Mouse (Mus musculus): Measurements from ENCODE around the gene Syt6. TPM values are rescaled to one million over a fixed set of nuclear protein-coding genes. Genes with fewer than 3 reads are reported as not detected.

Syt6 gene
- polyA plus RNA-seq (2015; fragmentation: Nextera tagmentation; extraction: Ambion mirVana): 9.3 and 11.8 TPM in 2 replicates

DNA sequence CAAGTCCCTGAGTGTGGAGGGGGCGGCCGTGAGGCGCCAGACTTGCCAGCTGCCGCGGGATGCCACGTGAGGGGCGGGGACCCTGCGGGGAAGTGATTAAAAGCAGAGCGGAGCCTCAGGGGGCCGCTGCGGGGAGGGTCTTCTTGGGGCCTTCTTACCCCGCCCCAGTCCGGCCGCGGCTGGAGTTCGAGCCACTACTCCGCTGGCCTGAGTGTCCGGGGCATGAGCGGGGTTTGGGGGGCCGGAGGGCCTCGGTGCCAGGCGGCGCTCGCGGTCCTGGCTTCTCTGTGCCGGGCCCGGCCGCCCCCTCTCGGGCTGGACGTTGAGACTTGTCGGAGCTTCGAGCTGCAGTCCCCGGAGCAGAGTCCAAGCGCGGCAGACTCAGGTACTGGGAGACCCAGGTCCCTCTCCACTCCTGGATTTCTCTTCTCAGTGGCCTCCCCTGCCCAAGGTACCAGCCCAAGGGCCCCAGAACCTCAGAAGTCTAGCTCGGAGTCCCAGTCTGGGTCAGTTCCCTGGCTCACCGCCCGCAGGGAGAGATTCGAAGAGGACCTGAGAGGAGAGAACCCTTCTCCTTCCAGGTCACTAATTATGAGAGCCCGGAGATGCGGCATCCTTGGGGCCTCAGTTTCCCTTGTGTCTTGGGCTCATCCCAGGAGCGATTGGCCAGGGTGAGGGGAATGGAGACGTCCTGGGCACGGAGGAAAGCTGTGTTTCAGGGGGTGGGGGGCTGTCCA, at the start of gene Syt6:
Syt6 (plus strand) TSS at position 76 of the 737 bp plus-strand sequence.
- Histone ChIP-seq H3K36me3 (no peaks in the 10 kb centered on the region), H3K9ac (peak within 1 kb of the TSS; percentile 82), H3K4me1 (replicated peaks) (peaks cover 56% of the 10 kb centered on the region), H3K4me3 (peak within 1 kb of the TSS; percentile 58), H3K4me2 (peak within 1 kb of the TSS; percentile 91), H3K27ac (replicated peaks) (no peak within 1 kb of the TSS), H3K9me3 (no peaks in the 10 kb centered on the region), H3K27me3 (peaks cover 76% of the 10 kb centered on the region)
- peak; percentile 29; the same call in 1 of the 2 replicates for ATAC-seq (ENCODE audit: low read depth)
- under 1% methylated on average over 44 of the region's 44 CpGs for WGBS

- no peak for ATAC-seq (ENCODE audit: low read depth)
- 85% methylated on average over 4 of the region's 4 CpGs for WGBS
Measured at GRCm38 (mm10) chr3:103526201-103526704, 48.8 kb upstream of the Syt6 start.

DNA sequence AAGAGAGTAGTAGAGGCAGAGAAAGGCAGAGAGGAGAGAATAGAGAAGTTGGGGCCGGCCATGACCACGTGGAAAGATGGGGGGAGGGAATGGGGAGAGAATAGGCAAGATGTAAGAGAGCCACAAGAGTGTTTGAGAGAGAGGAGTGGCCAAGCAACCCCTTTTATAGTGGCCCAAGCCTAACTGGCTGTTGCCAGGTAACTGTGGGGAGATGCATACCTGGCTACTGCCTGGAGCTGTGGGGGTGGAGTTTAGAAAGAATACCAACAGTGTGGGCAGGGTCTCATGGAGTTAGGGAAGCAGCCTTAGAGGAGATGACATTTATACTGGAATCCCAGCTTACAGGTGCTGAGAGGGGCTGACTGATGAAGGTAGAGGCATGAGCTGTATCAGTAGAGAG, 48.2 kb upstream of the Syt6 start:
- H3K27ac ChIP-seq (replicated peaks): no peak overlapping the region
- H3K36me3 ChIP-seq: no peaks in the 10 kb centered on the region
- no peak overlapping the region for H3K4me2 ChIP-seq
- no peaks in the 10 kb centered on the region for H3K9me3 ChIP-seq
- no peaks in the 10 kb centered on the region for H3K27me3 ChIP-seq
- ATAC-seq (ENCODE audit: low read depth): no peak
- no peak overlapping the region for H3K4me3 ChIP-seq
- H3K9ac ChIP-seq: no peak overlapping the region
- 31% methylated on average over 2 of the region's 2 CpGs for WGBS
- no peaks in the 10 kb centered on the region for H3K4me1 ChIP-seq (replicated peaks)

More at GRCm38 (mm10) chr3:103526201-103526704, 48.8 kb upstream of the Syt6 start:
- Histone ChIP-seq H3K27me3 (no peaks in the 10 kb centered on the region), H3K4me2 (no peak overlapping the region), H3K36me3 (no peaks in the 10 kb centered on the region), H3K9ac (no peak overlapping the region), H3K27ac (replicated peaks) (no peak overlapping the region), H3K4me3 (no peak overlapping the region), H3K4me1 (replicated peaks) (no peaks in the 10 kb centered on the region), H3K9me3 (no peaks in the 10 kb centered on the region)

- Histone ChIP-seq H3K4me1 (replicated peaks) (peaks cover 3% of the 10 kb centered on the region), H3K27me3 (no peaks in the 10 kb centered on the region), H3K9ac (no peak overlapping the region), H3K4me2 (no peak overlapping the region), H3K27ac (replicated peaks) (no peak overlapping the region), H3K36me3 (no peaks in the 10 kb centered on the region), H3K9me3 (no peaks in the 10 kb centered on the region), H3K4me3 (no peak overlapping the region)
- ATAC-seq (ENCODE audit: low read depth): no peak
- WGBS: 91% methylated on average over 9 of the region's 9 CpGs
Measured at GRCm38 (mm10) chr3:103534036-103534435, 41.0 kb upstream of the Syt6 start.

DNA sequence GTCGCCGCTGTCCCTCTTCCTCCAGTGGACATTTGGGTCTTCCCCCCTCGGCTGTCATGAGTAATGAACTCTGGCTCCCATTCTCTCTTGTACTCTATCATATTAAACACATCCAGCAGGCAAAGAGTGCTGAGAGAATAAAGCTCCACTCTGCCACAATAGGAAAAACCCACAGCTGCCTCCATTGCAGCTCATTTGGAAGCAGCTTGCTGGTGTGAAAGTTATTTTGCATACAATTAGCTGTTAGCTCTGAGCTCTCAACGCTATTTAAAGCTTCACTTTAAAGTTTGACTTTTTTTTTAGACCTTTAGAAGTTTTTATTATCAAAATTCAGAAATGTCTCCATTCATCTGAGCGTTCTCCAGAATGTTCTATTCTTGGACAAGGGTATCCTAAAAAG, 39.8 kb upstream of the Syt6 start:
- 47% methylated on average over 5 of the region's 5 CpGs for WGBS
- Histone ChIP-seq H3K4me3 (no peak overlapping the region), H3K36me3 (no peaks in the 10 kb centered on the region), H3K4me2 (no peak overlapping the region), H3K27me3 (no peaks in the 10 kb centered on the region), H3K4me1 (replicated peaks) (peaks cover 8% of the 10 kb centered on the region), H3K9ac (no peak overlapping the region), H3K27ac (replicated peaks) (no peak overlapping the region), H3K9me3 (no peaks in the 10 kb centered on the region)
- no peak for ATAC-seq (ENCODE audit: low read depth)

DNA sequence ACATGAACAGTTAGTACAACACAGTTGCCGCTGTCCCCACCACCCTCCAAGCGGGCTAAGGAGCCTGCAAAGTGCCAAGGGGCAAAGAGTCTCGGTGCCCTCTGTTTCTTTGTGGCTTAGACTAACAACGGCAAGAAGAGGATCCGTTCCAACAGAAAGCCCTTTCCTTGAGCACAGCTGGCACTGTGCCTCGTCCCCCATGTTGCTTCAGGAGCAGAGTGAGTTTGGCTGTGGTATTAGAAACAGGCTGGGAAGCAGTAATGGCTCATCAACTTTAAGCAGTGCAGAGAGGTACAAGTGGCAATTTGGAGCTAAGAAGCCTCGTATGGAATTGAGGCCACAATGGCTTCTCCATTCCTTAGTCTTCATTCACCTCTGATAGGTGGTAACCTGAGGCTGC, 35.9 kb upstream of the Syt6 start:
- ATAC-seq (ENCODE audit: low read depth): no peak
- no peak overlapping the region for H3K4me2 ChIP-seq
- H3K9me3 ChIP-seq: no peaks in the 10 kb centered on the region
- no peaks in the 10 kb centered on the region for H3K27me3 ChIP-seq
- peaks cover 8% of the 10 kb centered on the region for H3K4me1 ChIP-seq (replicated peaks)
- no peak overlapping the region for H3K4me3 ChIP-seq
- H3K27ac ChIP-seq (replicated peaks): no peak overlapping the region
- H3K9ac ChIP-seq: no peak overlapping the region
- no peaks in the 10 kb centered on the region for H3K36me3 ChIP-seq
- WGBS: 65% methylated on average over 7 of the region's 7 CpGs

GRCm38 (mm10) chr3:103546166-103546565, 28.9 kb upstream of the Syt6 start:
- no peak overlapping the region for H3K9ac ChIP-seq
- ATAC-seq (ENCODE audit: low read depth): no peak
- 54% methylated on average over 2 of the region's 2 CpGs for WGBS
- no peak overlapping the region for H3K4me3 ChIP-seq
- no peaks in the 10 kb centered on the region for H3K27me3 ChIP-seq
- no peaks in the 10 kb centered on the region for H3K9me3 ChIP-seq
- no peak overlapping the region for H3K27ac ChIP-seq (replicated peaks)
- H3K36me3 ChIP-seq: no peaks in the 10 kb centered on the region
- no peaks in the 10 kb centered on the region for H3K4me1 ChIP-seq (replicated peaks)
- no peak overlapping the region for H3K4me2 ChIP-seq

DNA sequence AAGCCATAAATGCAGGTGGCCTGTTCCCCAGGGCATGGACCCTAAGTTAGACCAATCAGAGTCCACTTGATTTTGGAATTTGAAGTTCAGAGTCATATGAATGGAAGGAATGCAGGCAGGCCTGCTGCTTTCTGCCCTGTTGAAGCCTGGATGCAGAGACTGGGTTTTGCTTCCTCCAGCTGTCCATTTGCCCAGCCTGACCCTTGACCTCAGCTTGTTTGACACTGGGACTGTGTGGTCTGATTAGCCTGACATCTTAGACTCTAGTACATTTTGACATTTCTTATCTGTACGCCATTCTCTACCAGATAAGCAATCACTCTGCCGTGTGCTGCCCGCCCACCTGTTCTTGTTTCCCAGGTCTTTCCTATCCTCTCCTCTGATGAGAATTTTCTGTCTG, 28.4 kb upstream of the Syt6 start:
- Histone ChIP-seq H3K27me3 (no peaks in the 10 kb centered on the region), H3K36me3 (no peaks in the 10 kb centered on the region), H3K27ac (replicated peaks) (no peak overlapping the region), H3K4me2 (no peak overlapping the region), H3K9ac (no peak overlapping the region), H3K9me3 (no peaks in the 10 kb centered on the region), H3K4me3 (no peak overlapping the region), H3K4me1 (replicated peaks) (no peaks in the 10 kb centered on the region)
- 89% methylated on average over 3 of the region's 3 CpGs for WGBS
- no peak for ATAC-seq (ENCODE audit: low read depth)

DNA sequence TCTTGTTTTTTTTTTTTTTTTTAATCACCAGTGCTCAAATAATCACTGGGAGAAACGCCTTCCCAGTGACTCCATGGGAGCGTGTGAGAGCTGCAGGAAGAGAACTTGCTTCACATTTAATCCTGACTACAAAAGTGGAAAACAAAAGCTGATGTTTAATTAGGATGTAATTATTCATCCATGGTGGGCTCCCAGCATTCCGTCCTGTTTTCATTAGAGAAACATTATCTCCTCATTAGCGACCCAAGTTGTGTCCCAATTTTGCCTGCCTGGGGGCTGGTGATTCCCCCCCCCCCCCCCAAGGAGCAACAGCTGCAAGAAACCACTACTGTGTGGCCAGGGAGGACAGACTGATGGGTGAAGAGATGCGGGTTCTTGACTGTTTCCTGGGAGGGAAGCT, 24.8 kb upstream of the Syt6 start:
- no peaks in the 10 kb centered on the region for H3K27me3 ChIP-seq
- H3K36me3 ChIP-seq: no peaks in the 10 kb centered on the region
- 60% methylated on average over 5 of the region's 5 CpGs for WGBS
- no peaks in the 10 kb centered on the region for H3K4me1 ChIP-seq (replicated peaks)
- no peak overlapping the region for H3K4me3 ChIP-seq
- no peak overlapping the region for H3K4me2 ChIP-seq
- no peak for ATAC-seq (ENCODE audit: low read depth)
- H3K27ac ChIP-seq (replicated peaks): no peak overlapping the region
- H3K9ac ChIP-seq: no peak overlapping the region
- H3K9me3 ChIP-seq: no peaks in the 10 kb centered on the region

- H3K4me3 ChIP-seq: no peak overlapping the region
- H3K36me3 ChIP-seq: no peaks in the 10 kb centered on the region
- 51% methylated on average over 3 of the region's 3 CpGs for WGBS
- peaks cover 22% of the 10 kb centered on the region for H3K27me3 ChIP-seq
- no peak for ATAC-seq (ENCODE audit: low read depth)
- H3K27ac ChIP-seq (replicated peaks): no peak overlapping the region
- no peak overlapping the region for H3K4me2 ChIP-seq
- no peak overlapping the region for H3K9ac ChIP-seq
- H3K4me1 ChIP-seq (replicated peaks): peaks cover 5% of the 10 kb centered on the region; the same call in 1 of the 2 replicates
- no peaks in the 10 kb centered on the region for H3K9me3 ChIP-seq
Measured at GRCm38 (mm10) chr3:103567226-103567625, 7.8 kb upstream of the Syt6 start.

DNA sequence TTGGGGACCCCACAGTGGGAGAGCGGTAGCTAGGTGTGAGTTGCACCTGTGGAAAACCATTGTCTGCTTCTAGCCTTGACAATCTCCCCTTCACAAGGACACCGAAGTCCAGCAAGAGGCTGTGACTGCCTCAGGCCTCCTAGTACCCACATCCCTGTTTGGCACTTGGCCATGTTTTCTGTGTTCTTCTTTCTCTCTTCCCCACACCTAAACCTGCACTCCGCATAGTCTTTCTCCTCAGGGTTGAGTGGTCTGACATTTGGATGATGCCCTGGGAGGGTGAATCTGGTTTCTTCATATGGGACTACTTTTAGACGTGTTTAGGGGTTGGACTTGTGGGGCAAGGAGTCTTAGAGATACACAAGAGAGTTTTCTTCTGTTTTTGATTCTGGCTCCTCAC, 2.5 kb upstream of the Syt6 start:
- no peak overlapping the region for H3K27ac ChIP-seq (replicated peaks)
- H3K4me3 ChIP-seq: no peak overlapping the region
- no peak for ATAC-seq (ENCODE audit: low read depth)
- 73% methylated on average over 4 of the region's 4 CpGs for WGBS
- H3K27me3 ChIP-seq: peaks cover 69% of the 10 kb centered on the region
- peaks cover 46% of the 10 kb centered on the region for H3K4me1 ChIP-seq (replicated peaks)
- H3K4me2 ChIP-seq: peak overlapping the region; percentile 49; the same call in 1 of the 2 replicates
- H3K9me3 ChIP-seq: no peaks in the 10 kb centered on the region
- H3K9ac ChIP-seq: no peak overlapping the region
- no peaks in the 10 kb centered on the region for H3K36me3 ChIP-seq

DNA sequence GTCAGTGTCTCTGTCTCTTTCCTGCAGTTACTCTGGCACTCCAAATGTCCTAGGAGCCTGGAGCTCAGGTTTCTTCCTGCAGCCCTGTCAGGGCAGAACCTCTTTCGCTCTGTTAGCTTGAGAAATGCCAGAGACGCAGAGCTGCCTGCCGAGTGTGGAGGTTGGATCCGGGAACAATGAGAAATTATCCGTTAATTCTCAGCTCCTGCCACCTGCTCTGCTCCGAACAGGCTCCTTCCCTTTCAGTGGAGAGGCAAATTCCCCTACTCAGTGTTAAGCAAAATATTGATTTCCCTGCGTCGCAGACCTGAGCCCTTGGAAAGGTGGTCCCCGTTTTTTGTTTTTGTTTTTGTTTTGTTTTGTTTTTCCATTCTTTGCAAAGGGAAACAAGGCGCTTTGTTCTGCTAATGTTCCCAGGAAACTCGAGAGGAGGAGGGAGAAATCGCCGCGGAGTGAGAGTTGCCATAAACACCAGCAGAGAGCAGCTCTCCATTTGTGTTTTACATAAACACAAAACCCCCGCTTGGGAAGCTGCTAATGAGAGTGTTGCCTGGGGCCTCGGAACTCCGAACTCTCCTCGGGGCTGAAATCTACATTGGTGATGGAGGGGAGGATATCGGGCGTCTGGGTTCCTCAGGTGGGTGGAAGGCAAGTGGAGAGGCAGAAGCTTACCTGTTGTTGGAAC, 1.8 kb upstream of the Syt6 start:
- Histone ChIP-seq H3K27me3 (peaks cover 75% of the 10 kb centered on the region), H3K4me2 (peak overlapping the region; percentile 49), H3K4me1 (replicated peaks) (peaks cover 42% of the 10 kb centered on the region), H3K36me3 (no peaks in the 10 kb centered on the region), H3K4me3 (peak overlapping the region; percentile 23), H3K9me3 (no peaks in the 10 kb centered on the region), H3K27ac (replicated peaks) (no peak overlapping the region), H3K9ac (peak overlapping the region; percentile 52; the same call in 1 of the 2 replicates)
- 0 out of 2 replicates have a peak, but pooled peaks have one; percentile 3 for ATAC-seq (ENCODE audit: low read depth)
- under 1% methylated on average over 20 of the region's 20 CpGs for WGBS
